Mouse (Mus musculus) CD4-positive naive resting alpha-beta T cell, adult 76 days (primary cell): Measurements from ENCODE around the gene 1110059G10Rik. TPM values are rescaled to one million over a fixed set of nuclear protein-coding genes. Genes with fewer than 3 reads are reported as not detected.

Experiments
- total RNA-seq: library from RNA; stranded (reverse); gene quantifications from one replicate; pipeline ENCODE4 v1.2.4, GENCODE M21; 2023

1110059G10Rik gene
- 44.4 TPM for total RNA-seq

DNA sequence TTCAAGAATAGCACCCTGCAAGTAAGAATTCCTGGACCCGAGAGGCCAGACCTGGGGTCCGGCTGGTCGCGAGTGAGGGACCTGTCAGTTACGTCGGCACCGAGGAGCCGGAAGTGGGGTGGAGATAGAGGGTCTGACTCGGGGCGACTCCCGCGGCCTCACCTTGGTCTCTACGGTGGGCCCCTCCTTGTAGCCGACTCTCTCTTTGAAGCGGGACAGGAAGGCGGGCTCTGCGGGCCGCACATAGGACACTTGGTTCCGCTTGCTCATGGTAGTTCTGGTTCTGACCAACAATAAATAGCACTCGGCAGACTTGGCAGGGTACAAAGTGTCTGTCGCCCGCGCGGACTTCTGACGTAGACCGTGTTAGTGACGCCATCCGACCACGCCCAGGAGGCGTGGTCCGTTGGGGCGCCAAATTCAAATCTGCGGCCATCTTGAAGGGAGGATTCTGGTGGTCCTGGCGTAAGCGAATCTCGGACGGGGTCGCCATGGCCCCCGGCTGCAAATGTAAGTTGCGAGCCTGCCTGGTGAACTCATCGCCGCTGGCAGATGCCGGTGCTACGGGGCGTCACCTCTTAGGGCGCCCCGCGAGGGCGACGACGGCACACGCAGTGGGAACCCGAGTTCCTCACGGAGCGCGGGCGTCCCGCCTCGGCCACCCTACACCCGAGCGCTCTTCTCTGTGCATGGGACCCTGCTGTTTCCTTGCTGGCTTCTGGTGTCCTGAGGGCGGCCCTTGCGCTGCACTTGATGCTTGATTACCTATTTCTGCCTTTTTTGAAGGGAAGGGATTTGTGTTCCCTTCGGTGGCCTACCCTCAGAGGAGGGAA lies at the start of gene 1110059G10Rik, which contains the start of gene Kif15:
Gene 1110059G10Rik (minus strand): TSS at position 358 of the 833 bp plus-strand sequence.
Gene Kif15 (plus strand): TSS at position 404 of the 833 bp plus-strand sequence.

DNA sequence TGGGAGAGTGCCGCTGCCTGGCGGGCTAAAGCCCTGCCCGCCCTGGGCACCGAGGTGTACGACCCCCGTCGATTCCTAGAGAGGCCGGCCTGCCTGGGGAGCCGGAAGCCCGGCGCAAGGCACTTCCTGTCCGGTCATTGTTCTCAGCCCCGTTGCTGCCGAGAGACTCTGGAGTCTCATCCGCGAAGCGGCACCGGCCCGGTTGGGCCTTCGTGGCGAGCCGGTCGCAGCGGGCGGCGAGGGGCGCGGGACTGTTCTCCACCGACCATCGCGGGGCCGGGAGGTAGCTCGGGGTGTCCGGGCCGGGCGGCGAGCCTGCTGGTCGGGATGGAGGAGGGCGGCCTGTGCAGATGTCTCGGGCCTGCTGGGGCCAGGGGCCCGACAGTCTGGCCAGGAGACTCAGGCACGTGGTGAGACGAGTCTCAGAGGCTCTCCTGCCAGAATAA lies 27.8 kb downstream of the 1110059G10Rik start, which contains the start of gene Zfp105:
Gene Zfp105 (plus strand): TSS at position 137 of the 446 bp plus-strand sequence.

Other genes starting within 250 kb of the 1110059G10Rik start
- not detected for gene Topaz1, start 203.7 kb downstream of the 1110059G10Rik start, total RNA-seq
- 14.2 TPM for gene Tcaim, start 145.5 kb downstream of the 1110059G10Rik start, total RNA-seq
- gene Gm35549, start 107.0 kb downstream of the 1110059G10Rik start, total RNA-seq, result not detected
- 134 TPM for gene Zfp445, start 85.0 kb downstream of the 1110059G10Rik start, total RNA-seq
- gene Zkscan7, start 65.3 kb downstream of the 1110059G10Rik start, total RNA-seq, result 3.7 TPM
- not detected for gene Zfp105, start 27.9 kb downstream of the 1110059G10Rik start, total RNA-seq
- gene Kif15, start within 50 bp of the 1110059G10Rik start, total RNA-seq, result 4.4 TPM
- 20.8 TPM for gene Tmem42, start 70.3 kb upstream of the 1110059G10Rik start, total RNA-seq
- 0.76 TPM for gene Tgm4, start 83.7 kb upstream of the 1110059G10Rik start, total RNA-seq
- gene Zdhhc3, start 162.2 kb upstream of the 1110059G10Rik start, total RNA-seq, result 47.6 TPM
- 53.2 TPM for gene Exosc7, start 162.2 kb upstream of the 1110059G10Rik start, total RNA-seq
- gene Clec3b, start 199.9 kb upstream of the 1110059G10Rik start, total RNA-seq, result 0.59 TPM